Mouse (Mus musculus): ENCODE measurements around the gene Foxe3. TPM values are rescaled to one million over a fixed set of nuclear protein-coding genes. Genes with fewer than 3 reads are reported as not detected.

Foxe3 gene
- polyA plus RNA-seq, 1 experiment from 2014 or later: 0.27 TPM

DNA sequence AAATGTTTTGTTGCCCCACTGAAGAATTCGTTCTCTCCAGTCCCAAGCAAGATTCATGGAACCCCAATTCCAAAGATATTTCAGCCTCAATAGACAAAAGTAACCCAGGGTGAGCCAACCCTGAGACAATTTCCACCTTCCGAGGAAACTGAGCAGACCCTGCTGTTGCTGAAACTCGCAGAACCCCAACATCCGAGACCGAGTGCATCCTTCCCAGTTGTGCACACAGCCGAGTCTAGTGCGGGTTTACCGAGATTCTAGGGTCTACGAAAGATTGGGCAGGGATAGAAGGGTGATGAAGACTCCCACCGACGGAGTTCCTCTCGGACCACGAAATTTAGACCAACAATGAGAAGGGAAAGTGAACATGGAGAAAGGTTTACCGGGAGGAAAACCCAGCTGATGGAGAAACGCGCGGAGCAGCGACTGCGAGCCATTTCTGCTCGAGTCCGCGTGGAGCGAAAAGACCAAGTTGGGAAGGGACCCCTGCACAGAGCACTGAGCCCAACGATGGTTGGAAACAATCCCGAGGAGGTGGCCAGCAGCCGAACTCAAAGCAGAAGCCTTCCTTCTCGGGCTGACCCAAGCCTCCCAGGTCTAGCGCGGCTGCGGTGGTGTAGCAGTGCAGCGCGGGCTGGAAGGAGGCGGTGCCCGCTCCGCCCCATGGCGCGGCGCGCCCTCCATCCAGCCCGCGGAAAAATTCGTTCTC is 24.0 kb downstream of the Foxe3 start:
- 0 out of 2 replicates have a peak overlapping the region, but pooled peaks have one; percentile 8 for H3K4me2 ChIP-seq

DNA sequence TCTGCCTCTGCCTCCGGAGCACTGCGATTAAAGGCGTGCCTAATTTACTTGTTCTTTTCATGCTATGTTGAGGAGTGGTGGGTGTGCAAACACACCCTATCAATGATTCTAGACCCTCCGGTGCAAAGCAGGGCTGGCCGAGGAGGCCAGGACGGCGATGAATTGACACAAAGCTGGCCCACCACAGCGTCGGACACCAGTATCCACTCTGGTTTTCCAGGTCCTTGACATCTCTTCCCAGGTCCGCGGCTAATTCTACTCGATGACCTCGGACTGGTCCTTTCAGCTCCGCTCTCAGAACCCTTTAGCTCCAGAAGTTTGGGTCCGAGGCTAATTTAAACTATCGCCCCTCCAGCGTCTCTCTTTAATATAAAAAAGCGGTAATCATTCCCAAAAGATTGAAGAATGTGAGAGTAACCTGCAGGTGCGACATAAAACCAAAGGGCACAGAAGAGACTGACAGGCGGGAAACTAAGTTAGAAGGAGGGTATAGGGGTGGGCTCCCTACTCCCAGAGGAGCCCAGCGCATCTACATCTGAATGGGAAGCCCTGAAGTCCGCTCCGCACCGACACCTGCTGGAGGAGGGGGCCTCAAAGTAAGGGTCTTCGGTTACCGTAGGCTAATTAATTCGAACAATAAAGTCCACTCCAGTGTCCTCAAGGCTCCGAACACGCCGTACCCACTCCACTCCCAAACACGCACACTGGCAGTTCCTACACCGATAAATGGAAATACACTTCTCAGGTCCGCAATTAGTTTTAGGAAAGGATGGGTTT is 24.8 kb downstream of the Foxe3 start:
- no peak overlapping the region for H3K9ac ChIP-seq
- no peaks in the 10 kb centered on the region for H3K36me3 ChIP-seq (replicated peaks)
- peaks cover 77% of the 10 kb centered on the region for H3K27me3 ChIP-seq (replicated peaks)
- H3K27ac ChIP-seq: no peak overlapping the region
- no peak overlapping the region for H3K4me2 ChIP-seq
- H3K4me1 ChIP-seq: peaks cover 6% of the 10 kb centered on the region
- H3K4me3 ChIP-seq: no peak overlapping the region
- no peaks in the 10 kb centered on the region for H3K9me3 ChIP-seq
- WGBS: under 1% methylated on average over 33 of the region's 33 CpGs
- ATAC-seq (replicated peaks): 0 out of 2 replicates have a peak, but pooled peaks have one; percentile 5

More for the DNA sequence above, 24.0 kb downstream of the Foxe3 start:
- peaks cover 6% of the 10 kb centered on the region for H3K4me1 ChIP-seq
- H3K9me3 ChIP-seq: no peaks in the 10 kb centered on the region
- no peak for ATAC-seq (replicated peaks)
- H3K9ac ChIP-seq: no peak overlapping the region
- WGBS: under 1% methylated on average over 42 of the region's 42 CpGs
- H3K27ac ChIP-seq: no peak overlapping the region
- H3K36me3 ChIP-seq (replicated peaks): no peaks in the 10 kb centered on the region
- H3K27me3 ChIP-seq (replicated peaks): peaks cover 81% of the 10 kb centered on the region
- peak overlapping the region; percentile 8; the same call in 1 of the 2 replicates for H3K4me3 ChIP-seq

DNA sequence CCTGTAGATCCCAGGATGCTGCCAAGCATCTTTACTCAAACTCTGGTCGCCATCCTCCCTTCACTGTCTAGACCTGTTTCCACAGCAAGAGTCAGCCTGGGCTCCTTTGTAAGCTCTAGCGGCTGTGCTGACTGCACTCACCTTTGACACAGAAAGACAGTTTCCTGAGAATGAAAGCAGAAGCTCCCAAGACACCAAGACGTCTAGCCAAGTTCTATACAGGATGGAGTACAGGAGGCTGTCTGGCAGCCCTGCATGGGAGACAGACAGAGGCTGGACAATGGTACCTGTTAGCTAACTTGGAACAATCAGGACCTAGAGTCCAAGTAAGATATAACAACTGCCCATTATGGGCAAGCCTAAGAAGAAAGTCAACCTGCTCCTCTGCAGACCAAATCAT is 25.9 kb downstream of the Foxe3 start:
- no peak overlapping the region for H3K4me3 ChIP-seq
- no peaks in the 10 kb centered on the region for H3K36me3 ChIP-seq (replicated peaks)
- H3K9me3 ChIP-seq: no peaks in the 10 kb centered on the region
- ATAC-seq (replicated peaks): no peak
- WGBS: 7% methylated on average over 3 of the region's 3 CpGs
- no peak overlapping the region for H3K27ac ChIP-seq
- H3K27me3 ChIP-seq (replicated peaks): peaks cover 65% of the 10 kb centered on the region
- no peak overlapping the region for H3K9ac ChIP-seq
- no peak overlapping the region for H3K4me2 ChIP-seq
- peaks cover 6% of the 10 kb centered on the region for H3K4me1 ChIP-seq

DNA sequence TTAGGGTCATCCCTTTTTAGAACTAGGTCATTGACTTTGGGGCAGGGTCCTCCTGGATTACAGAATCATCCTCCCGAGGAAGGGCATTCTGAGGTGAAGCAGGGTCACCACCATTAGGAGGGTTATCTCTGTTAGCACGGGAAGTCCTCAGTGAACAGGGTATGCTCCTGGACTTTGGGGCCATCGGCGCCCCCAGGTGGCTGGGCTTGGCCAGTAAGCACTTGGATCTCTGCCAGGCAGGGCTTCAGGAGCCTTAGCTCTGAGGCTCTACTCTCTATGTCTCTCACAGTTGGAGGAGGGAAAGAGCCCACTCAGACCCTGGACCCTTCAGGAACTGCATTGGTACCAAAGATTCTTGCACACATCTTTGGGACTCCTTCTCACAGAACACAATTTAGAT is 28.0 kb downstream of the Foxe3 start:
- Histone ChIP-seq H3K27me3 (replicated peaks) (peaks cover 52% of the 10 kb centered on the region), H3K4me3 (no peak overlapping the region), H3K4me2 (no peak overlapping the region), H3K9ac (no peak overlapping the region), H3K27ac (no peak overlapping the region), H3K4me1 (peaks cover 6% of the 10 kb centered on the region), H3K36me3 (replicated peaks) (no peaks in the 10 kb centered on the region), H3K9me3 (no peaks in the 10 kb centered on the region)
- WGBS: 11% methylated on average over 4 of the region's 4 CpGs
- ATAC-seq (replicated peaks): no peak

DNA sequence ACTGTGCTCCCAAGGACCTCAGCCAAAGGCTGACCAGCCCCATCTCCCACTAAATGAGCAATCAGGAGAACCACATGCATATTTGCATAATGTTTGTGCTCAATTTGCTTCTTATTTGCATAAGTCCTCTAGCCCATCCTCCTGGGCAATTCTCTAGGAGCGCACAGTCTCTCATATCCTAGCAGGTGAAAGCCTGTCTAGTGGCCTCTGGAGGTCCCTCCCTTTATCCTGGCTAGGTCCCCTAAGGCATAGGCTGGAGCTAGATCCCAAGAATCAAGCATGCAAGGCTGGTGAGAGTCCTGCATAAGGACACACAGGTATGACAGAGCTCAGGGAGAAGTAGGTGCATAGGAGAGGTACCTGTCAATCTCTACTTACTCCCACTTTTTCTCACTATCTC is 43.6 kb downstream of the Foxe3 start:
- 70% methylated on average over 1 of the region's 1 CpGs for WGBS
- no peaks in the 10 kb centered on the region for H3K4me1 ChIP-seq
- no peak overlapping the region for H3K4me3 ChIP-seq
- H3K4me2 ChIP-seq: no peak overlapping the region
- no peaks in the 10 kb centered on the region for H3K27me3 ChIP-seq (replicated peaks)
- no peak overlapping the region for H3K9ac ChIP-seq
- no peaks in the 10 kb centered on the region for H3K9me3 ChIP-seq
- ATAC-seq (replicated peaks): no peak
- no peak overlapping the region for H3K27ac ChIP-seq
- H3K36me3 ChIP-seq (replicated peaks): no peaks in the 10 kb centered on the region

DNA sequence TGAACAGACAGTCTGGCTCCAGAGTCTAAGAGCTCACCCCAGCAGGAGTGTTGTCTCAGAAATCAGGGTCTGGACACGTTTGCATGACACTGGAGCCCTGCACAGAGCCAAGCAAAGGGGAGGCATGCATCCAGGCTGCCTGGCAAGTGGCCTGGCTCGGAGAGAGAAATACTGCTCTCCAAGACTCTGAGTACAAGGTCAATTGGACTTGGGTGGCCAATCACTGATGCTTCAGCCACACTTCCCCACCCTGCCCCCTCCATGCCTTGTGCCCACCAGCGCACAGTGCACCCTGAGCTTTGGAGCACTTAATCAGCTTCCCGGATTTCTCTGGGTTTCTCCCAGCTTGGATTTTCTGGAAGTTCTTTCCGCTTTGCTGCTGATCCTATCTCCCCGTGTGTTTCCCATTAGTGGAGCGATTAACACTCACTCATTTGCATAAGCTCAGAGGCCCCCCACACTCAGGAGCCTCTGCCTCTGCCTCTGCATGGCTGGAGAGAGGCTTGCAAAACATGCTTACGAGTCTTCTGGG is 49.3 kb downstream of the Foxe3 start:
- Histone ChIP-seq H3K4me2 (no peak overlapping the region), H3K36me3 (replicated peaks) (no peaks in the 10 kb centered on the region), H3K27me3 (replicated peaks) (no peaks in the 10 kb centered on the region), H3K9ac (no peak overlapping the region), H3K9me3 (no peaks in the 10 kb centered on the region), H3K4me3 (no peak overlapping the region), H3K27ac (no peak overlapping the region), H3K4me1 (no peaks in the 10 kb centered on the region)
- 0 out of 2 replicates have a peak, but pooled peaks have one; percentile 54 for ATAC-seq (replicated peaks)
- 13% methylated on average over 8 of the region's 8 CpGs for WGBS

Other genes with a start within 250 kb of the Foxe3 start
- not detected in 2 replicates for gene Gm12830, start 104.3 kb downstream of the Foxe3 start, polyA plus RNA-seq (2015; fragmentation: Nextera tagmentation; extraction: Ambion mirVana)
- 0.46 and 0.88 TPM in 2 replicates for gene Foxd2, start 17.1 kb downstream of the Foxe3 start, polyA plus RNA-seq (2015; fragmentation: Nextera tagmentation; extraction: Ambion mirVana)
- gene Cmpk1, start 61.2 kb upstream of the Foxe3 start, polyA plus RNA-seq (2015; fragmentation: Nextera tagmentation; extraction: Ambion mirVana): 166 and 187 TPM in 2 replicates
- 1.8 and 2.6 TPM in 2 replicates for gene Stil, start 74.1 kb upstream of the Foxe3 start, polyA plus RNA-seq (2015; fragmentation: Nextera tagmentation; extraction: Ambion mirVana)
- gene Tal1, start 130.4 kb upstream of the Foxe3 start, polyA plus RNA-seq (2015; fragmentation: Nextera tagmentation; extraction: Ambion mirVana): 7.9 and 8.5 TPM in 2 replicates
- gene Pdzk1ip1, start 162.7 kb upstream of the Foxe3 start, polyA plus RNA-seq (2015; fragmentation: Nextera tagmentation; extraction: Ambion mirVana): 3.0 and 3.8 TPM in 2 replicates
- 10.7 and 11.0 TPM in 2 replicates for gene Cyp4x1, start 208.3 kb upstream of the Foxe3 start, polyA plus RNA-seq (2015; fragmentation: Nextera tagmentation; extraction: Ambion mirVana)

Measured in midbrain, embryonic 15.5 days (tissue).